Mouse (Mus musculus) inflammation-experienced regulatory T-cells, adult 6 months (primary cell): ENCODE data around the gene Dusp1. TPM values are rescaled to one million over a fixed set of nuclear protein-coding genes. Genes with fewer than 3 reads are reported as not detected.

Experiments used
- ATAC-seq: one replicate; pipeline ENCODE4 v1.8.0; 2017
- polyA plus RNA-seq, 3 experiments: library from polyadenylated mRNA; unstranded; fragments of 100-300 nt; shearing (Covaris generic); gene quantifications; one replicate each; pipeline ENCODE4 v1.2.1; 2017

Gene Dusp1
- polyA plus RNA-seq, 3 experiments from 2014 or later: 31.4 to 56.0 (median 32.0) TPM

GRCm38 (mm10) chr17:26560526-26561289 is 1.2 kb downstream of the Dusp1 start:
- peak; percentile 79 for ATAC-seq

GRCm38 (mm10) chr17:26553033-26553432 is 8.9 kb downstream of the Dusp1 start:
- peak; percentile 68 for ATAC-seq

- peak; percentile 90 for ATAC-seq
These were observed 10.8 kb downstream of the Dusp1 start for GRCm38 (mm10) chr17:26551104-26551503.

- ATAC-seq: no peak
These were observed 12.6 kb downstream of the Dusp1 start for GRCm38 (mm10) chr17:26549148-26549809.

GRCm38 (mm10) chr17:26548566-26548965 is 13.4 kb downstream of the Dusp1 start:
- no peak for ATAC-seq

GRCm38 (mm10) chr17:26547771-26548170 is 14.2 kb downstream of the Dusp1 start:
- no peak for ATAC-seq

- no peak for ATAC-seq
These were observed 17.5 kb downstream of the Dusp1 start for GRCm38 (mm10) chr17:26544319-26544963.

GRCm38 (mm10) chr17:26540083-26540482 is 21.8 kb downstream of the Dusp1 start:
- ATAC-seq: no peak

GRCm38 (mm10) chr17:26537722-26538471 is 24.0 kb downstream of the Dusp1 start:
- ATAC-seq: peak; percentile 48

GRCm38 (mm10) chr17:26535251-26536136 is 26.4 kb downstream of the Dusp1 start:
- no peak for ATAC-seq

- ATAC-seq: no peak
These were observed 27.2 kb downstream of the Dusp1 start for GRCm38 (mm10) chr17:26534695-26535094.

- no peak for ATAC-seq
These were observed 28.0 kb downstream of the Dusp1 start for GRCm38 (mm10) chr17:26533871-26534372.

GRCm38 (mm10) chr17:26532476-26533045 is 29.4 kb downstream of the Dusp1 start:
- ATAC-seq: peak; percentile 19

- peak; percentile 89 for ATAC-seq
These were observed 30.4 kb downstream of the Dusp1 start for GRCm38 (mm10) chr17:26531395-26532027.

GRCm38 (mm10) chr17:26530590-26531081 is 31.3 kb downstream of the Dusp1 start:
- no peak for ATAC-seq

- ATAC-seq: no peak
These were observed 32.1 kb downstream of the Dusp1 start for GRCm38 (mm10) chr17:26529791-26530241.

- no peak for ATAC-seq
These were observed 33.2 kb downstream of the Dusp1 start for GRCm38 (mm10) chr17:26528751-26529150.

GRCm38 (mm10) chr17:26527291-26527690 is 34.6 kb downstream of the Dusp1 start:
- no peak for ATAC-seq

- no peak for ATAC-seq
These were observed 36.6 kb downstream of the Dusp1 start for GRCm38 (mm10) chr17:26525316-26525715.

- ATAC-seq: no peak
These were observed 37.1 kb downstream of the Dusp1 start for GRCm38 (mm10) chr17:26524801-26525200.
